20 mouse cellular contexts compared by ENCODE assay signal in the genomic region with DNA sequence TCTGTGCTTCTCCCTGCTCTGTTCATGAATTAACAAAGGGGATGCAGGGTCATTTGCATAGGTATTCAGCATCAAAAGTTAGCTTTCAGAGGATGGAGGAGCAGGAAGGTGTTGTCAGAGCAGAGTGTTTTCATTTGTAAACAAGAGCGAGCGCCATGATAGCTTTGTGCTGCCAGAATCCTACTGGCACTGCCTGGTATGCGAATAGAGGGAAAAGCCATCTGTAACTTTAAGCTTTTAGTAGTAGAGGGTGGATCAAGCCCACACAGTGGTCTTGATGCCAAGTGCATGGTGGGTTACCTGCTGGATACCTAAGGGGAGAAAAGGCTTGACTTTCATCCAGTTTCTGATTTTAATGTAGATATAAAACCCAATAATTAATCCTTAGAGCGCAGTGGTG. TPM values are rescaled to one million over a fixed set of nuclear protein-coding genes. Genes with fewer than 3 reads are reported as not detected.
A peak's percentile ranks its signal among the peaks of the same experiment; 100 is the strongest.
DNase-seq lines count a peak whose midpoint lies in the region; ATAC-seq and TF ChIP-seq lines count a peak whose summit lies in the region.
"Had no signal": no experiment of that assay in that cellular context is flagged by ENCODE, and none has a peak within 500 bp of the region (broad histone marks: within the 10 kb centered on the region; RNA-seq: fewer than 3 reads in every experiment).

No protein-coding gene starts in this region.

- ATAC-seq in forebrain, postnatal 0 days = peak; percentile 89
- ATAC-seq in forebrain, embryonic 11.5 days (replicated peaks; ENCODE audit: low FRiP score) = no peak
- ATAC-seq: hindbrain, postnatal 0 days had no signal

- peak; percentile 15 to 16 for DNase-seq in cerebellum, postnatal 25 days
- DNase-seq in cerebellum, adult 8-10 months = no peak
- DNase-seq in forebrain, postnatal 0 days = peak; percentile 50
- no peak for DNase-seq in forebrain, embryonic 11.5 days (ENCODE audit: low spot score)
- peak; percentile 6 for DNase-seq in ES-CJ7 (ENCODE audit: low read depth, low spot score)
- peak; percentile 9 for DNase-seq in ZHBTc4 (ENCODE audit: low read depth, low spot score)
- no peak for DNase-seq in lung, postnatal 36 days
- DNase-seq: adrenal gland, postnatal 10 days; embryo, embryonic 11 days; gastrocnemius, postnatal 36 days; heart, adult 18-20 months; heart, postnatal 10 days; kidney, adult 11 months had no signal

- H3K4me3 ChIP-seq in forebrain, postnatal 0 days (ENCODE audit: low read depth, low read length) = no peak overlapping the region
- H3K4me3 ChIP-seq in forebrain, embryonic 11.5 days (ENCODE audit: low read depth, low read length) = no peak overlapping the region
- H3K4me3 ChIP-seq: embryonic facial prominence, embryonic 15.5 days; erythroblast, embryonic 14.5 days; heart, embryonic 10.5 days; hindbrain, embryonic 13.5 days; kidney, embryonic 15.5 days had no signal

- H3K27me3 ChIP-seq in forebrain, postnatal 0 days (ENCODE audit: insufficient read depth, low read length) = no peaks in the 10 kb centered on the region
- H3K27me3 ChIP-seq in forebrain, embryonic 11.5 days (ENCODE audit: control insufficient read depth, insufficient read depth, low read length) = no peaks in the 10 kb centered on the region
- H3K27me3 ChIP-seq: CH12.LX; embryonic facial prominence, embryonic 15.5 days; hindbrain, embryonic 13.5 days; kidney, embryonic 15.5 days had no signal

- H3K27ac ChIP-seq in forebrain, postnatal 0 days (ENCODE audit: low read depth, low read length) = no peak overlapping the region
- H3K27ac ChIP-seq in forebrain, embryonic 11.5 days (ENCODE audit: low read depth, low read length) = no peak overlapping the region
- H3K27ac ChIP-seq: embryonic facial prominence, embryonic 15.5 days; heart, embryonic 10.5 days; hindbrain, embryonic 13.5 days; hindbrain, postnatal 0 days; kidney, embryonic 15.5 days had no signal

- H3K9me3 ChIP-seq in forebrain, postnatal 0 days (ENCODE audit: low read length) = no peaks in the 10 kb centered on the region
- no peaks in the 10 kb centered on the region for H3K9me3 ChIP-seq in forebrain, embryonic 11.5 days (ENCODE audit: control insufficient read depth, low read length)
- H3K9me3 ChIP-seq: embryonic facial prominence, embryonic 15.5 days; heart, embryonic 10.5 days; hindbrain, embryonic 13.5 days; kidney, embryonic 15.5 days had no signal

- no peak for TF ChIP-seq CTCF in forebrain, postnatal 0 days (IDR thresholded peaks at IDR 0.05; ENCODE audit: low read depth)

- H3K9ac ChIP-seq in forebrain, postnatal 0 days = no peak overlapping the region
- H3K9ac ChIP-seq in forebrain, embryonic 11.5 days (ENCODE audit: low read length) = no peak overlapping the region
- H3K9ac ChIP-seq: embryonic facial prominence, embryonic 15.5 days; hindbrain, embryonic 13.5 days; kidney, embryonic 15.5 days had no signal

- no peak overlapping the region for H3K4me2 ChIP-seq in forebrain, postnatal 0 days (ENCODE audit: low read depth)
- no peak overlapping the region for H3K4me2 ChIP-seq in forebrain, embryonic 11.5 days (ENCODE audit: low read depth, low read length, severe bottlenecking)
- H3K4me2 ChIP-seq: embryonic facial prominence, embryonic 15.5 days; hindbrain, embryonic 13.5 days; kidney, embryonic 15.5 days had no signal

- no peaks in the 10 kb centered on the region for H3K36me3 ChIP-seq in forebrain, postnatal 0 days (ENCODE audit: insufficient read depth)
- H3K36me3 ChIP-seq in forebrain, embryonic 11.5 days (ENCODE audit: control insufficient read depth, insufficient read depth, low read length) = no peaks in the 10 kb centered on the region
- H3K36me3 ChIP-seq: embryonic facial prominence, embryonic 15.5 days; heart, embryonic 10.5 days; hindbrain, embryonic 13.5 days; kidney, embryonic 15.5 days had no signal

- no peaks in the 10 kb centered on the region for H3K4me1 ChIP-seq in forebrain, postnatal 0 days (ENCODE audit: insufficient read depth)
- H3K4me1 ChIP-seq in forebrain, embryonic 11.5 days (replicated peaks; ENCODE audit: control insufficient read depth, insufficient read depth, low read length) = no peaks in the 10 kb centered on the region
- H3K4me1 ChIP-seq: embryonic facial prominence, embryonic 15.5 days; heart, embryonic 10.5 days; hindbrain, embryonic 13.5 days; kidney, embryonic 15.5 days had no signal

- WGBS in forebrain, postnatal 0 days = 61% methylated on average over 4 of the region's 4 CpGs
- 74% methylated on average over 4 of the region's 4 CpGs for WGBS in forebrain, embryonic 11.5 days

RNA-seq across cellular contexts. Expression of a gene that starts 40.1 kb away (rescaled TPM):
- 1.3 and 1.8 TPM in 2 replicates for total RNA-seq in forebrain, postnatal 0 days (2014; rRNA removed)
- 0.84 and 1.2 TPM in 2 replicates for polyA plus RNA-seq in forebrain, postnatal 0 days (2015; fragmentation: Nextera tagmentation; extraction: Ambion mirVana)
- polyA plus RNA-seq in forebrain, embryonic 11.5 days (2014; fragmentation: Nextera tagmentation; extraction: Ambion mirVana) = 0.13 TPM in 1 of 2 replicates, not detected in the other

Comparison
In these comparisons a context has a peak if more than half of its experiments do, and no peak if none do; other contexts are left out.
1. DNase-seq: peak in cerebellum, postnatal 25 days (2 of 2), forebrain, postnatal 0 days (single experiment), ES-CJ7 (single experiment) and ZHBTc4 (single experiment); none in cerebellum, adult 8-10 months (single experiment), forebrain, embryonic 11.5 days (single experiment) and lung, postnatal 36 days (single experiment).